Mouse (Mus musculus) kidney, adult 18-20 months (tissue): Measurements from ENCODE around the gene Ubb.
"Not testable (repeated sequence)": the region's sequence is repeated elsewhere in the genome, so short reads cannot be mapped to it uniquely, and the experiment has no call there.

Experiments used
- DNase-seq: peaks from one replicate; pipeline ENCODE4 v3.0.0; 2021

Ubb gene

DNA sequence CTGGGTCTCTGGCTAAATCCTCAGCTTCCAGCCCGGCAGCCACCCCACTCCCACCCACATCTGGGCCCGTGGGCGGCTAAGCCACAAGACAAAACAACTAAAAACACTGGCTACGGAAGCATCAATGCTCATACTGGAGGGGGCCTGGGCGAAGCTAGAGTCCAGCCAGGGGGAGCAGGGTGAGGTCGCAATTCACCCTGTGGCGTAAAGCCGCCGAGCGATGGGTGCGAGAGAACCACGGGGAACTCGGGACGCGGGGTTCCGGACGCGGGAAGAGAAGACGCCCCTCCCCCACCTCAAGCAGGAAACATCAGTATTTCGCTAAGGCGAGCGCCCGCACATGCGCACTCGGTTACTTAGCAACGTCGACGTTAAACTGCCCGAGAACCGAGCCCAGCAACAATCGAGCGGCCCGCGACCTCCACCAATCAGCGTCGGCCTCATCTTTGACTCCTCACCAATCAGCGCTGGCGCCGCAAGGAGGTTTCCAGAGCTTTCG, at the start of gene Ubb:
TSS of gene Ubb (plus strand) at position 445 of the 499 bp plus-strand sequence.
- peak; percentile 98 for DNase-seq

DNA sequence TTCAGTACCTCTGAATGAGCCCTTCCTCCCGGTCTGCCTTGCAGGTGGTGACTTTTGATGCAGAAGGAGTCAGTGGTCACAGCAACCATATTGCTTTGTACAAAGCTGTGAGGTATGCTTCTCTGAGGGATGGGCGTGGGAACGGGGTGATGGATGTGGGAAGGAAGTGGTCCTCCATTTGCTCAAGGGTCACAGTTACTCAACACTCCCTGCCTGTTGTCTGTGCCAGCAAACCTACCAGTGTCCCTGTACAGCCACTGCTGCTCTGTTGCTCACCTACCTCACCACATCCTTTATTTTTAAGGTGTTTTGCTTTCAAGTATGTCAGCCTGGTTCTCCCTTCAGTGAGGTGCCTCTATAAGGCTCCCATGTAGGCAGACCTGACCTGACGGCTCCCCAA, 43.3 kb upstream of the Ubb start:
- DNase-seq, result no peak

DNA sequence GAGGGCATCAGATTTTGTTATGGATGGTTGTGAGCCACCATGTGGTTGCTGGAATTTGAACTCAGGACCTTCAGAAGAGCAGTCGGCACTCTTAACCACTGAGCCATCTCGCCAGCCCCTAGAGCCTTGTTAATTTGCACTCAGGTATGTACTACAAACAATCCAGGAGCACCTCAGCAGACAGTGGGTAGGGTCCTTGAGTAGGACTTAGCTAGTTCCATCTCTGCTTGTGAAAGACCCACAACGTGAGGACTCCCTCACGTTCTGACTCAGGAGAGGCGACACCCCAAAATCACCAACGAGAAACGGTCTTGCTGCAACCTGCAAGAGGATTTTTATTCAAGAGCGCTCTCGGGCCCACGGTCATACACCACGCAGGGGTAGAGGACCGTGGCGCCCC, 42.6 kb upstream of the Ubb start:
- not testable (repeated sequence) for DNase-seq

DNA sequence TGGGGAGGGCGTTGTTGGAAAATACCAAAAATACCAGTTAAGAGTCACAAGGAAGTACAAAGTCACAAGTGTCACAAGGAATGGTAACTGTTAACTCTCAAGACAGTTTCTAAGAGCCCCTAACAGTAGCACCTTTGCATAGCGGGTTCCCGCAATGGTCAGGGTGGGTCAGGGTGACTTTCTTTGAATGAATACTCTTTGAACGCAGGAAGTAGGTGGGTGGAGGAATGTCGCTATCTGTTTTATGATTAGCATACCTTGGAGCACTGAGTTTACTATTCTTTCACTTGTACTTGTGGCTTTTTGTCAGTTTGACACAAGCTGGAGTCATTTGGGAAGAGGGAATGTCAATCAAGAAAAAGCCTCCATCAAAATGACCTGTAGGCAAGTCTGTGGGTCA, 42.2 kb upstream of the Ubb start:
- not testable (repeated sequence) for DNase-seq

DNA sequence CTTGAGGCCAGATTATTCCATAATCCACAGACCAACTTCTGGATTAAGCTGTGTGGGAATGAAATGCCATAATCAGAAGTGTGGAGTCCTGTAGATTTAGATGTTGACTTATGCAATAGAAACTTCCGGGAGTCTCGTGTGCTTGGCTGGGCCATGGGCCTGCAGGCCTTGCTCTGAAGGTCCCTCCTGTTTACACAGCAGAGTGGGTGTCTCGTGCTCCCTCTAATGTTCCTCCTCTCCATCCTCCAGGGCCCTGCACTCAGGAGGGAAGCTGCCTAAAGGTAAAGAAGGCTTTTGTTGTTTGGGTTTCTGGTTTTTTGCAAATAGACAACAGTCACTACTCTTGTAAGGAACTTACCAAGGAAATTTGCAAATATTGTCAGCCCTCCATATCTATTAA, 41.4 kb upstream of the Ubb start:
- no peak for DNase-seq

DNA sequence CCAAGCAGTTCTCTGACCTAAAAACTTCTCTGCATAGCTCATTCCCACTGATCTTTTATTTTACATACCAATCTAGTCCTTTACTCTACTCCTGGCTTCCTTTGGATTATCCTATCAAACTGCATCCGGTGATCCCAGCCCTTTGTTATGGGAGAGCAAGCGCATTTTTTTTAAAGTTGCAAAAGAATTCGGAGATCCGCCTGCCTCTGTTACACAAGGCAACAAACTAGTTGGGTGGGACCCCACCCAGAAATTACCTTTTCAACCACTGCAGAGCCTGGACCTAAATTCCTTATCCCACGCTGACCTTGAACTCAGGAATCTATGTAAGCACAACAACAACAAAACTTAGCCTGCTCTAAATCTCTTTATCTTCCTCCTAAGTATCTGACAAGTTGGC, 40.0 kb upstream of the Ubb start:
- no peak for DNase-seq

DNA sequence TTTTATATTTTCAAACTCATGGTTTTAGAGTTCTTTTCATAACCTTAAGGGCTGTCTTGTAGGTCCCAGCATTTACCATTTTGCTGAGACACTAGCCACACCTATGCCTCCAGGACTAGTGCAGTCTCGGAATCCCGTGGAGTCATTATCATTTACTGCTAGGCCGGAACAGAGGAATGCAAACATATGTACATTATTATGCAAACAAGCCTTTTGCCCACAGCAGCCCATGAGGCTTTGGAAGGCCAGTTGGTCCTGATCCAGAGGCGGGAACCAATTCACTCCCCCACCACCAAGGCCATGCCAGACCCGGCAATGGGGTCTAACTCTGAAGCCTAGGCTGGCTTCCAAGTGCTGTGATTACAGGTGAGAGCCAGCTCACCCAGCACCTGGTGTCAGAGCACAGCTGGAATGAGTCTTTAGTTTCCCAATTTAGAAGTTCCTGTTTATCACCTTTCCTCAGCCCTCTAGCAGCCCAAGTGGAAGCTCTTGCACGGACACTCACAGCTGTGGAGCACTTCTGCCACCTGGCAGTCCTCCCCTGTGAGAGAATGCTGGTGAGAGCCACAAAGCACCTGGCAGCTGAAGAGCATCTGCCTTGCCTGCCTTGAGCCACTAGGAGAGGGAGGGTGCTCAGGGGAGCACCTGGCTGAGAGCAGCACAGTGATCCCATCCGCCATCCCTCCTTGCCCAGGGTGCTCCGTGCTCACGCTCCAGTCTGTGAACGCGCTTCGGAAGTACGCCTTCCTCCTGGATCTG, 39.3 kb upstream of the Ubb start:
- DNase-seq, result no peak

DNA sequence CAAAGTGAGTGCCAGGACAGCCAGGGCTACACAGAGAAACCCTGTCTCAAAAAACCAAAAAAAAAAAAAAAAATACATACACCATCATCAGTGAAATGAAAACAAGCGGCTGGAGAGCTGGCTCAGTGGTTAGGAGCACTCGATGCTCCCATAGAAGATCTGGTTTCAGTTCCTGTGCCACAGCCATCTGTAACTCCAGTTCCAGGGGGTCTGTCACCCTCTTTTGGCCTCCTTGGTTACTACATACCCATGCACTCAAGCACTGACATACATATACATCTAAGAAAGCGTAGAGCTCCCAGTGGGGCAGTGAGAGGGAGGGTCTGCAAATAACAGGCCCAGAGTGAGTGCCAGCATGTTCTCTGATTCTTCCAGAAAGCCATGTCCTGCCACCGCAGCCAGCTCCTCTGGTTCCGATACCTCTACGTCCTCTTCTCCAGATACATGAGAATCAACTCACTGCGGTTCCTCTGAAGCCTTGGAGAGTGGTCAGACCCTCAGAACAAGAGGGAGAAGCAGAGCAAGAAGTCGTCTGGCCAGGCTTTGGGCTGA, 38.4 kb upstream of the Ubb start:
- DNase-seq, result no peak

DNA sequence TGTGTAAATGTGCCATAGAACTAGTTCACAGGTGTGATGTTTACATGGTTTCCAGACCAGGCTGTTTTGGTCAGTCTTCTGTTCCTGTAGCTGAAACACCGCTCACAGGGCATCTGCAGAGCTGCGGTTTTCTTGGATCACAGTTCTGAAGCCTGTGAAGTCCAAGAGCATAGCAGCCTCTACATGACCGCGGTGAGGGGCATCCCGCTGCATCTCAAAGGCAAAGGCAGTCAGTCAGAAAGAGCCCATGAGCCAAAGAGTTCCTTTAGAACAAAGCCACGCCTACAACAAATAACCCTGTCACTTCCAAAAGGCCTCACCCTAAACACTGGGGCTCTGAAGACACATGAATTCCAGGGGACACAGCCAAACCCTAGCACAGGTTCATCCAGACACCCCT, 37.7 kb upstream of the Ubb start:
- DNase-seq, result no peak

DNA sequence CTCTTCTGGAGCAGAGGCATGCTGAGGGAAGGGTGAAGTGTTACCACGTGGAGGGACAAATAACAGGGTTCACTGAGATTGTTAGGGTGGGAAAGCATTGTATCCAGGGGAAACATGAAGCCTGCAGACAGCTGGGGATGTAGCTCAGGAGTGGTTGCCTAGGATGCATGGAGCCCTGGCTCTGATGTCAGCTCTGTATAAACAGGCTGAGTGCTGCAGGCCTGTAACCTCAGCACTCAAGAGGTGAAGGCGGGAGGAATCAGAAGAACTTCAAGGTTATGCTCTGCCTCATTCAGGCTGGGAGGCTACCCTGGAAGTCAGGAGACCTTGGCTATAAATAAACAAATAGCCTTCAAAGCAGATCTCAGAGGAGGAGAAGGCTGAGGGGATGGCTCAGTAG, 32.0 kb upstream of the Ubb start:
- DNase-seq, result no peak

DNA sequence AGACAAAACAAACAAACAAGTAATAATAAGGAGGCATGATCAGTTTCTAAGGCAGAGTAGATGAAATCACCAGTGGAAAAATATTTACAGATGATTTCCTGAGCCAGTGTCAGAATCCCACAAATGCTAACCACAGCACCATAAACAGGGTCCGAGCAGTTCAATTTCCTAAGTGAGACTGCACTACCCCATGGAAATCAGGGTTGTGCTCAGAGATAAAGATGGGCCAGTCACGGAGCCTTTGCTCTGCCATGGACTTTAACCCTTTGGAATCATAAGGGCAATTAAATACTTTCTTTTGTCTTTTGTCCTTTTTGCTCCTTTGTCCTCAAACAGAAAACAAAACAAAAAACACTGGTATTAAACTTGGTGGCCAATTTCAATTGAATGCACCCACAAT, 28.7 kb upstream of the Ubb start:
- DNase-seq, result no peak

DNA sequence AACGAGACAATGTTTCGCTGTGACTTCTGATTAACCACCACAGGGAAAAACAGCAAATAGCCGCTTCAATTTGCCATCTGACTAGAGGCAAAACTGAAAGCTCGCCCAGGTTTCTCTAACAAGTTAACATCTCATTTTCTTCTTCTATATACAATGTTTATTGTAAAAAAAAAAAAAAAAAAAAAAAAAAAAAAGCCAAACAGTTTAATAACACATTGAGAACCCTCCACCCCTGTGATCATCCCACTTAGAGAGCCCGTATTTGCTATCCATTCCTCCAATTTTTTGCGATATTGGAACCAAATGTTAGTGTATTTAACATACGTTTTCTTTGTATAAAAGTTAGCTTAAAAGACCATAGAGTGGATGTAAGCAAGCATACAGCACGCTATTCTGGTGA, 13.9 kb upstream of the Ubb start:
- DNase-seq, result no peak

DNA sequence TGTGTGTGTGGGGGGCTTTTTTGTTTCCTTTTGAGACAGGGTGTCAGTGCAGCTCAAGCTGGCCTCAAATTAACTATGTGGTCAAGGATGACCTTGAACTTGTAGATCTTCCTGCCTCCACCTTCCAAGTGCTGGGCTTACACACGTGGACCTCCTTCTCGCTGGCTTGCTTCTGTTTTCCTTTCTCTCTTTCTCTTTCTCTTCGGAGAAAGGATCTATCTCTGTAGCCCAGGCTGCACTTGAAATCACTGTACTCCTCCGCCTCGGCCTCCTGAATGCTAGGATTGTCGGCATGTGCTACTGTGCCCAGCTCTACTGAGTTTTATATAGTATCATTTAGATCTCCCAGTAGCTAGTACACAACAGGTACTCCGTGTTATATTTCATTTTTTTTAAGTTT, 13.4 kb upstream of the Ubb start:
- no peak for DNase-seq

DNA sequence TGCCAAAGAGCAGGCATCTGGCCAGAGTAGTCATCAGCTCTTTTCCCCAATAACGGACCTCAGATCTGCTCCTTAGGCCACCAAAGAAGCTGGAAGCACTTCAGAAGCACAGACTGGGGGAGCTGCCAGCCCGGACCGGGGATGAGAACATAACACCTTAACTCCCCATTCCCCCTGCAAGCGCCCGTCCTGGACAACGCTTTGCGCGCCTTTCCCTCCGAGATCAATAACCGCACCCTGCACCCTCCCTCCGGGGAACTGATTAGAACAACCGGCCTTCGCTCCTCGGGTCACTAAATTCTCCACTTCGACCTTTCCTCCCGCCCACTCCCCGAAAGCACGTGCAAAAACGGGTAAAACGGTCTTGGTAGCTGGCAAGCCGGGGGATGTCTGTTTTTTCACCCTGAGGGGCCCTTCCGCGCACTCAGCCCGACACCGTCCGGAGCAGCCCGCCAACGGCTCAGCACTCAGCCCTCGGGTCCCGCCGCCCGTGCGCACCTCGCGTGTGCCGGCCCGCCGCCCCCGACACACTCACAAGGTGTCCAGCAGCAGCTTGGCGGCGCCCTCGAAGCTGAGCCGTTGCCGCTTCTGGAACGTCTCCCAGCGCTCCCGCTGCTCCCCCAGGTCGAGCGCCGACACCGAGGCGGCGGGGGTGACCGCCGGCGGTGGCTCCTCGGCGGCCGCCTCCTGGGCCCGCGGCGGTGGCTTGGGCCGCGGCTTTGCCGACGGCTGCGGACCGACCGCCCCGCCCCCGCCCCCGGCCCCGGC, 12.5 kb upstream of the Ubb start:
- DNase-seq, result peak; percentile 66

DNA sequence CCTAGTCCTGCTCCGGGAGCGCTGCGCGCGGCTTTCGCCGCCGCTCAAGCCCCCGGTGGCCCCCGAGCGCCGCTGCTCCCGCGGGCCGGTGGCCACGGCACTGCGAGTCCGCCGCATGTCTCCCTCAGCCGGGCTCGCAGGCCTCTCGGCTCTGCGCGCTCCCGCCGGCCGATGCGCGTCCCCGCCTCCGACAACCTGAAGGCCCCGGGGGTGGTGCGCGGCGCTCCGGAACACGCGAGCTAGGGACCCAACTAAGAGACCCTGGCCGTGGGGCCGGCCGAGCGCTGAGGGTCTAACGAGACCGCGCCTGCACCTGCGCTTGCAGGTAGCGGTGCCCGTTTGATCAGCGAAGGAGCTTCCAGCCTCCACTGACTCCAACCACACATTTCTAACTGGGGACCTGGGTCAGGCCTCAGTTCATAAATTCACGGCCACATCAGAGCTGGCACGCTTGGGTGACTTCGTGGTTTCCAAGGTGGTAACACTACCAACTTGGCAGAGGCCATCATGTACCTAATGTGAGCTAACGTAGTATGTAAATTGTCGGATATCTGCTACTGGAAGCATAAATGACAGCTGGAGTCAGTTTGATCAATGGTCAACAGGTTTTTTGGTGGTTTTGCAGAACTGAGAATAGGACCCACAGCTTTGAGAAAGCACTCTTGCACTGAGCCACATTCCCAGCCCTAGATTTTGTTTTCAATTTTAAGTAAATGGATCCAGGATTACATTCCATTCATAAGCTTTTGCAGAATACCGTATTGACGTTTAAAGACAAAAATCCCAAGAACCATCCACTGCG, 11.7 kb upstream of the Ubb start, which contains the start of gene Cenpv:
TSS of gene Cenpv (minus strand) at position 173 of the 802 bp plus-strand sequence.
- peak; percentile 86 for DNase-seq

DNA sequence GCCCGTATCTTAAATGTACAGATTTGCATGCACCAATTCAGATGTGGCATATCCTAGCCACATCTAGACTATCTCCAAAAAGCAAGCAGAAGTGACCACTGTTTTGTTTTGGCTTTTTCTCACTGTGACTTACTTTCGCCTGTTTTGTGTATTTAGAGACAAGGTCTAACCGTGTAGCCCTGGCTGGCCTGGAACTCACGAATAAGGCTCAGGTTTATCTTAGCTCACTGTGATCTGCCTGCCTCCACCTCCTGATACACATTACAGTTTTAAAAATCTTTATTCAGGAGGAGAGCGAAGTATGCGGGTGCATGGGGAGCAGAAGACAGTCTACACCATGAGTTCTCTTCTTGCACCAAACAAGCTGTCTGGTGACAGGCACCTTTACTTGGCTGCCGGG, 10.8 kb upstream of the Ubb start:
- DNase-seq, result no peak

DNA sequence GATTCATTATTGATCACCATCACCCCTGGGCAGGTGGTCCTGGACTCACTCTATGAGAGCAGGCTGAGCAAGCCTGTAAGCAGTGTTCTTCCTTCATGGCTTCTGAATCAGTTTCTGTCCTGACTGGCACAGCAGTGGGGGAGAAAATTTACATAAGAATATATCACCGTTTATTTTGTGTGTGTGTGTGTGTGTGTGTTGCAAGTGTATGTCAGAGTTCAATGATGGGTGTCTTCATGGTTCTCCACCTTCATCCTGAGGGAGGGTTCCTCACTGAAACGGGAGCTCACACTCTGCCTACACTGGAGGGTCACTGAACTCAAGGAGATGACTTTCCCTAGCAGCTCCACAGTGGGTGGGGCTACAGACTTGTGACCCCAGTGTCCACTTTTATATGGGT, 10.0 kb upstream of the Ubb start:
- DNase-seq, result no peak

DNA sequence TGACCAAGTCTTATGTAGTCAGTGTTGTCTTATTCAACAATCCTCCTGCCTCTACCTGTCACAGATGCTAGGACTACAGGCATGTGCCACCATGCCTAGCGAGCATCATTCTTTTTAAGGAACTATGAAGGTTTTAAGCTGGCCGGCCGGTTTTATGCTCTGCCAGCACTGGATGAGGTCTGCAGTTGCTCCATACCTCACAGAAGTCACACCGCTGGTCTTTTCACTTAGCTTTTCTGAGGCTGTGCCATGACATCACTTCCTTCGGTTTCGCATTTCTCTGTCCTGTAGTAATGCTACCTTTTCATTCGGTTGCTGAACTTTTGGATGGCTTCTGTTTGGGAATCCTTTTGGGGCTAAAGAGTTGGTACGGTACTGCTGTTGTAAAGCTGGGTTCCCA, 9.4 kb upstream of the Ubb start:
- no peak for DNase-seq

DNA sequence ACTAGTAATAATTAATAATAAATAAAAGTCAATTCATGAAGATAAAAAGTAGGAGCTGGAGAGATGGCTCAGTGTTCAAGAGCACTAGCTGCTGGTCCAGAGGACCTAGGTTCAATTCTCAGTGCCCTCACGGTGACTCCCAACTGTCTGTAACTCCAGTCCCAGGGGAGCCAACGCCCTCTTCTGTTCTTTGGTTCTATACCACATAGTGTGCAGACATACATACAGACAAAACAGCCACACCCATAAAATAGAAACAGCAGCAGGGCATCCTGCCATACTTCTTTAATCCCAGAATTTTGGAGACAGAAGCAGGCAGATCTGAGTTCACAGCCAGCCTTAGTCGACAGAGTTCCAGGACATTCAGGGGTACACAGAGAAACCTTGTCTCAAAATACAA, 7.0 kb upstream of the Ubb start:
- DNase-seq, result no peak

DNA sequence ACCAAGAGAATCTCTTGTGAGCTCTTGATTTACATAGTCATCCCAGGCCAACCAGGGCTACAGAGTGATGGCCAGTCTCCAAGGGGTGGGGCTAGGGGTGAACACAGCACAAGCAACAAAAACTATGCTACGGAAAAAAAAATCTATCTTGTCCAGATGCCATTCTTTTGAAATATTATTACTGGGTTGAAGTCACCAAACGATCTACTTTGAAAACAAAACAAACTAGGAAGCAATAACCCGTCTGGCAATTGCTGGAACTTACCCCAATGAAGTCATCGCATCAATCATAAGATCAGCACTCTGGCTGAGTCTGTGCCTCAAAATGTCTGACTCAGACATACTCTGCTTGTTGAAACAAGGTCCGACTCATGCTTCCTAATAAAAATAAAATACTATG, 1.2 kb upstream of the Ubb start:
- peak; percentile 77 for DNase-seq

DNA sequence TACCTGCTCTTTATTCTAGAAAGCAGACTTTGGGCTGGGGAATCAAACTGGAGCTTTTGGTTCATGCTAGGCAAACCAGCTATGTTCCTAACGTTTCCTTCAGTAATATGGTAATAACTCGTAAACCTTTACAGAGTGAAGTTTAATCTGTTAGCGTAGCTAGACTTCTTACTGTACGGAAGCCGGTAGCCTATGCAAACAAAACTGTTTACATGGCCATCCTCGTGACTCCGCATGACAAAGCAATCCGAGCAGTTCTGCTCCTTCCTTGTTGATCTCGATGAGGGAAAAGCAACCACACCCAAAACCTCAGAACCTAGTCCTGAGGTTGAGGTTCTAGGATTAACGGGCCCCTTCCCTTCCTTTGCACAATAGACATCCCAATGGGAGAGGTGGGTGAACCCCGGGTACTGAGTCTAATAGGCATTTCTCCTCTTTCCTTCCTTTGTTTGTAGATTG, 715 bp upstream of the Ubb start:
- DNase-seq, result peak; percentile 66

DNA sequence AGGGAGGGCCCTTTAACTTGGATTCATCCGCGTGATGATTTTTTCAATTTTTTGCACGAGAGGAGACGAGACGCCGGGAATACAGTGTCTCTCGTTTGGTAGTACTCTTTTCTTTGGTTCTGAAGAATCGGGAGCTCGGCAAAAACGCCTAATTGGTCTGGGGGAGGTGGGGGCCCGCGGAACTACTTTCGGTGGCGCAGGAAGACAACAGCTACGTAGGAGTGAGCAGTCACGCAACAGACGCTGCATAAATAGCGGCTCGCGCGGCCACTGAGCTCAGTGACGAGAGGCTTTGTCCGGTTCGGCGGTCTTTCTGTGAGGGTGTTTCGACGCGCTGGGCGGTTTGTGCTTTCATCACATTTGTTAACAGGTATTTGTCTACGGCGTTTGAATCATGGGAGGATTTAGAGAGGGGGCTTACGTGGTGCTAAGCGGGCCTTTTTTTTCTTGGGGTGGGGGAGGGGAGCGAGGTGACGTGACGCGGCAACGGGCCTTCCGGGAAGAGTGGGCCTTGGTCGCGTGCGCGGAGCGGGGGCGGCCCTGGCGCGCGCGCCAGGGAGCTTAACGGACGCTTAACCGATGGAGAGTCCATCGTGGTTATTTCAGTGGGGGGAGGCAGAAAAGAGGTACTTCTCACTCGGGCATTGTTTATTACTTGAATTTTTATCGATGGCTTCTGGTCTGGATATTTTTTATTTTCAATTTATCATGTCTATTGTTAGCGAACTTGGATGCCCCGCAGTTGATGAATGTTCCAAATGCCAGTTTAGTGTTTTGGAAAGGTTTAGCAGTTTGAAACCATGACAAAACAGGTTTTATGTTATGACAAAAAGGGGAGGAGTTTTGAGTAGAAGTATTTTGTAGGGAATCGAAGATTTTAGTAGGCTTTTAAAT, 502 bp downstream of the Ubb start:
- peak; percentile 92 for DNase-seq
